Mouse (Mus musculus) ovary, postnatal 10 days (tissue): ENCODE results near the gene Vinac1.
"Not testable (repeated sequence)": the region's sequence is repeated elsewhere in the genome, so short reads cannot be mapped to it uniquely, and the experiment has no call there.

Experiments
- DNase-seq: peaks from one replicate; pipeline ENCODE4 v3.0.0; 2022; ENCODE audit warnings: low spot score

Gene Vinac1

DNA sequence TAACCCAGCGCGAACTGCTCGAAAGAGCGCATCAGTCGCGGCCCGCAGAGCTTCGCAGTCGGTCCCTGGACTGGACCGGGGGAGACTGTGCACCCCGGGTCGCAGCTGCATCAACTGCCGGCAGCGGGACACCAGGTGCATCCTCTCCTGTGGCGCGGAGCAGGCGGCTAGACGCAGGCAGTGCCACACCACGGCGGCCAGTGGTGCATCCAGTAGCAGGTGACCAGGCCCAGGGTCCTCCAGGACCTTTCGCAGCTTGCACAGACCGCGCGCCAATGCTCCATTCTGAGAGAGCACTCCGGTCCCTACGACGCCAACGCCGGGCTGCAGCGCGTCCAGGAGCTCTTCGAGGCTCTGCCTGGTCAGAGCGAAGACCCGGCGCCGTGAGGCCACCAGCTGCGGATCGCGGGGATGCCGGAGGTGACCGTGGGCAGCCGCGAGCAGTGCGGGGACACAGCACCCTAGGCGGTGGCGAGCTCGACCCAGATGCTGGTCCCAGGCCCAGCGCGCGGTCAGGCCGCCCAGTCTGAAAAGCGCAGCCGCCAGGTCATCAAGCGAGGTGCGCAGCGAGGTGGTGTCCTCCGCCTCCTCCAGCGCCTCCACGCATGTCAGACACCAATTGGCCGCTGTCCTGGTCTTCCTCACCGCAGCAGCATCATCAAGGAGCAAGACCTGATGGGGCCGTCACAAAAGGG, 8.9 kb downstream of the Vinac1 start:
- DNase-seq: no peak

DNA sequence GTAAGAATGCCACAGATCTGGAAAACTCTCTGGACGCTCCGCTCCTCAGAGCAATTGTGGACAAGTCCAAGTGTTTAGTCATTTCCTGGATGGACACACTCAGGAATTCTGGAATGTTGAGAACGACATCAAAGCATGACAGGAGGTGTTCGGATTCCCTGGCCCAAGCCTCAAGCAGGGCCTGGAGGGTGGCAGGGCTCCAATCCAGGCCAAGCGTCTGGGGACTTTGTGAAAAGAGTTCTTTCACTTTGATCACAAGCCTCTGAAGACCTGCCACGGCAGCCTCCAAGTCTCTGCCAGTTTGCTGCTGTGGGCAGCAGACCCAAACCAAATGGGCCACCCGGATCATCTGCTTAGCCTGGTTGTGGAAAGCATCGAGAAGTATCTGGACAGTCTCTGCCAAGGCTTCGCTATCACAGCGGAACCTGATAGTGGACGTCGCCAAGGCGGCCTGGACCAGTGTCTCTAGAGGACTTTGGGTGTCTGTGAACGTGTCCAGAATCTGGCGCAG, 9.5 kb downstream of the Vinac1 start:
- no peak for DNase-seq

- no peak for DNase-seq
These were observed 12.6 kb downstream of the Vinac1 start for GRCm38 (mm10) chr2:129035381-129035780.

GRCm38 (mm10) chr2:129024820-129025219, 23.2 kb downstream of the Vinac1 start:
- no peak for DNase-seq

- no peak for DNase-seq
These were observed 27.9 kb downstream of the Vinac1 start for GRCm38 (mm10) chr2:129020106-129020505.

DNA sequence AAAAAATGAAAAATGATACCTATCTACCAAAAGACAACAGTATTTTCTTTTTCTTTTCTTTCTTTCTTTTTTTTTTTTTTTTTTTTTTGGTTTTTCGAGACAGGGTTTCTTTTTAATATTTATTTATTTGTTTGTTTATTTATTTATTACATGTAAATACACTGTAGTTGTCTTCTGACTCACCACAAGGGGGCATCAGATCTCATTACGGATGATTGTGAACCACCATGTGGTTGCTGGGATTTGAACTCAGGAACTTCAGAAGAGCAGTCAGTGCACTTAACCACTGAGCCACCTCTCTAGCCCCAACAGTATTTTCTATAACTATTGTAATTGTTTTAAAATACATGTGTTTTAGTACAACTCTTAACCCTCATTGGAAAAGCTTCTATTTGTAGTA, 39.1 kb downstream of the Vinac1 start:
- DNase-seq: not testable (repeated sequence)

GRCm38 (mm10) chr2:129006194-129006749, 41.7 kb downstream of the Vinac1 start:
- DNase-seq: no peak

- DNase-seq: no peak
These were observed 43.1 kb downstream of the Vinac1 start for GRCm38 (mm10) chr2:129004872-129005271.

GRCm38 (mm10) chr2:128984746-128985145, 63.2 kb downstream of the Vinac1 start:
- DNase-seq: no peak

- no peak for DNase-seq
These were observed 72.4 kb downstream of the Vinac1 start for GRCm38 (mm10) chr2:128975572-128975971.
